Mouse (Mus musculus) stomach, embryonic 14.5 days (tissue): Measurements from ENCODE around the gene Crtc2. TPM values are rescaled to one million over a fixed set of nuclear protein-coding genes. Genes with fewer than 3 reads are reported as not detected.

Source experiments
- ATAC-seq: fragments of 200-750 bp; cut with Nextera tagmentation; 2 replicates; pipeline ENCODE4 v1.8.0; 2017; ENCODE audit warnings: low read depth, moderate TSS enrichment; ENCODE audit not compliant: insufficient number of reproducible peaks, insufficient read depth, low FRiP score
- H3K27ac ChIP-seq: fragments of 300-500 bp; sonication (generic); 2 replicates; pipeline ENCODE4 v1.5.1; 2014; ENCODE audit warnings: mild to moderate bottlenecking, low read length, moderate library complexity, mixed read lengths
- H3K27me3 ChIP-seq: fragments of 300-500 bp; sonication (generic); 2 replicates; pipeline ENCODE4 v1.6.1; 2014; ENCODE audit warnings: low read length, control low read depth, mixed read lengths; ENCODE audit not compliant: control insufficient read depth, insufficient read depth
- H3K36me3 ChIP-seq: fragments of 300-500 bp; sonication (generic); 2 replicates; pipeline ENCODE4 v1.6.1; 2014; ENCODE audit warnings: mild to moderate bottlenecking, control low read depth, low read length, moderate library complexity, mixed read lengths; ENCODE audit not compliant: control insufficient read depth, insufficient read depth
- H3K4me1 ChIP-seq: fragments of 300-500 bp; sonication (generic); 2 replicates; pipeline ENCODE4 v1.6.1; 2014; ENCODE audit warnings: low read length, control low read depth, mixed read lengths; ENCODE audit not compliant: control insufficient read depth, insufficient read depth
- H3K4me2 ChIP-seq: fragments of 300-500 bp; sonication (generic); replicated peaks from 2 replicates; pipeline ENCODE4 v1.6.1; 2014; ENCODE audit warnings: low read depth, low read length, control low read depth
- H3K4me3 ChIP-seq: fragments of 300-500 bp; sonication (generic); 2 replicates; pipeline ENCODE4 v1.5.1; 2014; ENCODE audit warnings: low read depth, low read length, control low read depth
- H3K9ac ChIP-seq: fragments of 300-500 bp; sonication (generic); replicated peaks from 2 replicates; pipeline ENCODE4 v1.6.1; 2014; ENCODE audit warnings: low read depth, mild to moderate bottlenecking, control low read depth, low read length, moderate library complexity, mixed read lengths
- H3K9me3 ChIP-seq: fragments of 300-500 bp; sonication (generic); 2 replicates; pipeline ENCODE4 v1.6.1; 2016; ENCODE audit warnings: low read depth, low read length, control low read depth; ENCODE audit not compliant: control insufficient read depth
- WGBS: fragments of 180-500 bp; shearing (Covaris S2); extraction: QIAGEN DNeasy Blood & Tissue Kit; methylation state at CpG from one replicate; pipeline ENCODE4 v1.1.7; 2014; 5-methylcytosine and 5-hydroxymethylcytosine counted together
- polyA plus RNA-seq: library from polyadenylated mRNA; unstranded; fragments of >200 nt; fragmentation: Nextera tagmentation; extraction: Ambion mirVana; gene quantifications from 2 replicates; pipeline ENCODE4 v1.2.1, GENCODE M21; 2014

Crtc2 gene
- polyA plus RNA-seq, 1 experiment from 2014 or later = 21.4 TPM

GRCm38 (mm10) chr3:90292345-90293275, 38.6 kb downstream of the Crtc2 start, which contains the start of gene Gatad2b:
Gene Gatad2b (plus strand): TSS chr3:90293178.
- Histone ChIP-seq H3K4me1 (peaks cover 12% of the 10 kb centered on the region), H3K27ac (peak within 1 kb of the TSS; percentile 96), H3K9me3 (no peaks in the 10 kb centered on the region), H3K4me3 (peak within 1 kb of the TSS; percentile 80), H3K27me3 (no peaks in the 10 kb centered on the region), H3K9ac (peak within 1 kb of the TSS; percentile 84), H3K4me2 (peak within 1 kb of the TSS; percentile 84), H3K36me3 (no peaks in the 10 kb centered on the region)
- WGBS = under 1% methylated on average over 47 of the region's 47 CpGs
- ATAC-seq = peak; percentile 99

- WGBS = under 1% methylated on average over 26 of the region's 68 CpGs
- H3K36me3 ChIP-seq = no peaks in the 10 kb centered on the region
- H3K9me3 ChIP-seq = no peaks in the 10 kb centered on the region
- no peaks in the 10 kb centered on the region for H3K27me3 ChIP-seq
- peak overlapping the region; percentile 84 for H3K9ac ChIP-seq
- ATAC-seq = peak; percentile 11; the same call in 1 of the 2 replicates
- H3K4me3 ChIP-seq = peak overlapping the region; percentile 80
- H3K27ac ChIP-seq = peak overlapping the region; percentile 96
- H3K4me1 ChIP-seq = peaks cover 12% of the 10 kb centered on the region
- H3K4me2 ChIP-seq = peak overlapping the region; percentile 84
Measured at GRCm38 (mm10) chr3:90293352-90294063, 39.5 kb downstream of the Crtc2 start.

GRCm38 (mm10) chr3:90294064-90294440, 40.1 kb downstream of the Crtc2 start:
- Histone ChIP-seq H3K27me3 (no peaks in the 10 kb centered on the region), H3K4me1 (peaks cover 12% of the 10 kb centered on the region), H3K27ac (peak overlapping the region; percentile 96; the same call in 1 of the 2 replicates), H3K36me3 (no peaks in the 10 kb centered on the region), H3K4me3 (peak overlapping the region; percentile 80), H3K9me3 (no peaks in the 10 kb centered on the region), H3K9ac (peak overlapping the region; percentile 84), H3K4me2 (peak overlapping the region; percentile 84)
- ATAC-seq = no peak
- 3% methylated on average over 11 of the region's 11 CpGs for WGBS

- no peak for ATAC-seq
- H3K36me3 ChIP-seq = no peaks in the 10 kb centered on the region
- peak overlapping the region; percentile 80 for H3K4me3 ChIP-seq
- H3K9ac ChIP-seq = no peak overlapping the region
- peak overlapping the region; percentile 84 for H3K4me2 ChIP-seq
- 63% methylated on average over 2 of the region's 2 CpGs for WGBS
- no peak overlapping the region for H3K27ac ChIP-seq
- peaks cover 12% of the 10 kb centered on the region for H3K4me1 ChIP-seq
- no peaks in the 10 kb centered on the region for H3K9me3 ChIP-seq
- H3K27me3 ChIP-seq = no peaks in the 10 kb centered on the region
Measured at GRCm38 (mm10) chr3:90294651-90295050, 40.7 kb downstream of the Crtc2 start.

- no peak overlapping the region for H3K9ac ChIP-seq
- H3K27me3 ChIP-seq = no peaks in the 10 kb centered on the region
- H3K4me3 ChIP-seq = no peak overlapping the region
- 77% methylated on average over 3 of the region's 3 CpGs for WGBS
- no peak overlapping the region for H3K27ac ChIP-seq
- 0 out of 2 replicates have a peak, but pooled peaks cover 3% of the 10 kb centered on the region for H3K4me1 ChIP-seq
- no peak overlapping the region for H3K4me2 ChIP-seq
- no peak for ATAC-seq
- no peaks in the 10 kb centered on the region for H3K9me3 ChIP-seq
- no peaks in the 10 kb centered on the region for H3K36me3 ChIP-seq
Measured at GRCm38 (mm10) chr3:90305801-90306200, 51.8 kb downstream of the Crtc2 start.

- Histone ChIP-seq H3K27me3 (no peaks in the 10 kb centered on the region), H3K4me2 (no peak overlapping the region), H3K36me3 (no peaks in the 10 kb centered on the region)
Measured at GRCm38 (mm10) chr3:90309589-90309988, 55.6 kb downstream of the Crtc2 start.

GRCm38 (mm10) chr3:90313367-90313766, 59.4 kb downstream of the Crtc2 start:
- H3K4me2 ChIP-seq = no peak overlapping the region
- H3K27ac ChIP-seq = no peak overlapping the region
- H3K36me3 ChIP-seq = no peaks in the 10 kb centered on the region
- H3K4me3 ChIP-seq = no peak overlapping the region
- H3K4me1 ChIP-seq = no peaks in the 10 kb centered on the region
- no peak for ATAC-seq
- no peaks in the 10 kb centered on the region for H3K9me3 ChIP-seq
- H3K27me3 ChIP-seq = no peaks in the 10 kb centered on the region
- H3K9ac ChIP-seq = no peak overlapping the region

More at GRCm38 (mm10) chr3:90309589-90309988, 55.6 kb downstream of the Crtc2 start:
- no peak for ATAC-seq
- no peaks in the 10 kb centered on the region for H3K9me3 ChIP-seq
- 0 out of 2 replicates have a peak, but pooled peaks cover 3% of the 10 kb centered on the region for H3K4me1 ChIP-seq
- no peak overlapping the region for H3K27ac ChIP-seq
- no peak overlapping the region for H3K4me3 ChIP-seq
- no peak overlapping the region for H3K9ac ChIP-seq
